Mouse (Mus musculus): ENCODE results near the gene Rpusd2. TPM values are rescaled to one million over a fixed set of nuclear protein-coding genes. Genes with fewer than 3 reads are reported as not detected.

Gene Rpusd2
- polyA plus RNA-seq (2014; fragmentation: Nextera tagmentation; extraction: Ambion mirVana): 8.3 and 8.9 TPM in 2 replicates

DNA sequence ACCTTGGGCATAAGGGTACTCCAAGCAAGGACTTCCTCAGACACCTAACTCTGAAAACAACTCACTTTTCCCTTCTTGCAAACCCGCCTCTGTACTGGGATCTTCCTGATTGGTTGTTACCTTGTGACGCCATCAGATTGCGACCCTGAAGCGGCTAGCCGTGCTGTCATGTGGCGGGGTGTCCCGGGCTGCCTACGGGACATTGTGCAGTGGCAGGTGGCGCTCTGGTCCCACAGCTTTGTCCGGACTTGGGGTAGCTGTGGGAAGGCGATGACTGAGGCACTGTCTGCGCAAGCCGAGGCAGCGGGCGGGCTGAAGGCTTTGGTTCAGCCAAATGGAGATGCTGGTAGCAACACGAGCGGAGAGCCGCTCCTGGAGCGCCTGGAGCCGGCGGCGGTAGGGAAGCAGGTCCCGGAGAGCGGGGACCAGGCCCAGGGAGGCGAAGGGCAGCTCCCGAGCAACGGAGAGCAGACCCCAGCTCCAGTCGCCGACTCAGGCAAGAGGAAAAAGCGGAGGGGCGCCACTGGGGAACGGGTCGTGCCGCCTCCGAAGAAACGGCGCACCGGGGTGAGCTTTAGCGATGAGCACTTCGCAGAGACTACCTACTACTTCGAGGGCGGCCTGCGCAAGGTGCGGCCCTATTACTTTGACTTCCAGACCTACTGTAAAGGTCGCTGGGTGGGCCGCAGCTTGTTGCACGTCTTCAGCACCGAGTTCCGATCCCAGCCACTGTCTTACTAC is at the start of gene Rpusd2:
TSS of gene Rpusd2 (plus strand) at position 135 of the 741 bp plus-strand sequence.
- Histone ChIP-seq H3K4me2 (ENCODE audit: low read depth, low read length, severe bottlenecking) (peak within 1 kb of the TSS; percentile 73), H3K4me3 (ENCODE audit: low read depth, low read length) (peak within 1 kb of the TSS; percentile 90), H3K27me3 (ENCODE audit: control insufficient read depth, insufficient read depth, low read length) (no peaks in the 10 kb centered on the region), H3K9me3 (ENCODE audit: control insufficient read depth, low read length) (no peaks in the 10 kb centered on the region), H3K4me1 (replicated peaks; ENCODE audit: control insufficient read depth, insufficient read depth, low read length) (0 out of 2 replicates have a peak, but pooled peaks cover 2% of the 10 kb centered on the region), H3K27ac (ENCODE audit: low read depth, low read length) (peak within 1 kb of the TSS; percentile 92), H3K9ac (ENCODE audit: low read length) (peak within 1 kb of the TSS; percentile 93), H3K36me3 (ENCODE audit: control insufficient read depth, insufficient read depth, low read length) (peaks cover 10% of the 10 kb centered on the region; the same call in 1 of the 2 replicates)
- ATAC-seq (replicated peaks; ENCODE audit: low FRiP score): peak; percentile 96
- DNase-seq (ENCODE audit: low spot score): peak; percentile 96
- under 1% methylated on average over 49 of the region's 49 CpGs for WGBS

DNA sequence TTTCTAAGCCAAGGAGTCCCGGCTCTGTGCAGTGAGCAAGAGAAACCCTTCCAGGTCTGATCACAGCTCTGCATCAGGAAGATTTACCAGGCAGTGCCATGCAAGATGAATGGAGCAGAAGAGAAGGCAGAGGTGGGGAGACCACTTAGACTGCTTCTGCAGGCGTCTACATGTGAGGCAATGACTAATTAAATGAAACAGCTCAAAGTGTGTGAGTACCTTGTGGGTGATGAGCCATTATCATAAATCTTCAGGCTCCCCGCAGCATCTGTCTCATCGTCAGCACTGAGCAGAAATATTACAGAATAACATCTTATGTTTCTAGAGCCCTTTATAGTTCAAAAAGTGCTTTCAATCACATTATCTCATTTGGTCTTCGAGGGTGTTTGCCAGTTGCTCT is 39.1 kb upstream of the Rpusd2 start:
- ATAC-seq (replicated peaks; ENCODE audit: low FRiP score) (no peak), DNase-seq (ENCODE audit: low spot score) (no peak)

DNA sequence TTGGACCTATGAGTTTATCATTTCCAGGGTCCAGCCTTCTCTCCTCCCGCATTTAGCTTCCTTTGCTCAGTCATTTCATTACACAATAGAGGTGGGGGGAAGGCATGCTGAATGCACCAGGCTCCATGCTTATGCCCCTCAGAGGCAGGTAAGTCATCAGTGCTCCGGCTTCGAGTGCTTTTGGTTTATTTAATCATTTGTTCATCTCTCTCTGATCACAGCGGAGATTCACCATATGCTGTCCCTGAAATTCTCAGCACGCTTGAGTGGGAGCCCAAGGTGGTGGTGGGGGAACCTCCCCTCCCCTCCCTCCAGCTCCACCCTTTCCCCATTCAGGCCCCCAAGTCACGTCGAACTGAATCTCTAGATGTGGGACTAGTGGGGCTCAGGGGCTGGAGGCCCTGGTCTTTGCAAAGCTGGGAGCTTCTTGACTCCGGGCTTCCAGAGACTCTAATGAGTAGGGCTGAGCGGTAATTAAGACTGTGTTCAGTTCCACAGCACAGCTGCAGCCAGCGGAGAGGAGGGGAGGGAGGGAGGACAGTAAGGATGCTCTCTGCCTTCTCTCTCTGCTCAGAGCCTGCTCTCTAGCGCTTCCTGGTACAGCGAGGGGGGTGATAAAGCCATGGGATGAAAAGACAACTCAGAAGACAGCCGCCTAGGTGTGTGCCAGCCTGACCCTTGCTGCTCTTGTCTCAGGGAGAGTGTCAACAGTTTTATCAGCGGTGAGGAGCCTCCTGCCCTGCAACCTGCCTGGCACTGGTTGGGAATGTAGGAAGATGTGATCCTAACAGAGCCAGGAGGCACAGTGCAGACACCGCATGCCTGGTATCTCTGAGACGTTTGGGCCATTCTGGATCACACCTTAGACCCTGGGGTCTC is 38.4 kb upstream of the Rpusd2 start:
- Histone ChIP-seq H3K9me3 (ENCODE audit: control insufficient read depth, low read length) (no peaks in the 10 kb centered on the region), H3K36me3 (ENCODE audit: control insufficient read depth, insufficient read depth, low read length) (no peaks in the 10 kb centered on the region), H3K27ac (ENCODE audit: low read depth, low read length) (no peak overlapping the region), H3K4me1 (replicated peaks; ENCODE audit: control insufficient read depth, insufficient read depth, low read length) (no peaks in the 10 kb centered on the region; the same call in 1 of the 2 replicates), H3K9ac (ENCODE audit: low read length) (no peak overlapping the region), H3K4me2 (ENCODE audit: low read depth, low read length, severe bottlenecking) (no peak overlapping the region), H3K27me3 (ENCODE audit: control insufficient read depth, insufficient read depth, low read length) (no peaks in the 10 kb centered on the region), H3K4me3 (ENCODE audit: low read depth, low read length) (no peak overlapping the region)
- no peak for DNase-seq (ENCODE audit: low spot score)
- 0 out of 2 replicates have a peak, but pooled peaks have one; percentile 12 for ATAC-seq (replicated peaks; ENCODE audit: low FRiP score)
- WGBS: 39% methylated on average over 16 of the region's 16 CpGs

More for the DNA sequence above, 39.1 kb upstream of the Rpusd2 start:
- Histone ChIP-seq H3K27me3 (ENCODE audit: control insufficient read depth, insufficient read depth, low read length) (no peaks in the 10 kb centered on the region), H3K27ac (ENCODE audit: low read depth, low read length) (no peak overlapping the region), H3K9ac (ENCODE audit: low read length) (no peak overlapping the region), H3K4me1 (replicated peaks; ENCODE audit: control insufficient read depth, insufficient read depth, low read length) (no peaks in the 10 kb centered on the region; the same call in 1 of the 2 replicates), H3K4me2 (ENCODE audit: low read depth, low read length, severe bottlenecking) (no peak overlapping the region), H3K4me3 (ENCODE audit: low read depth, low read length) (no peak overlapping the region), H3K36me3 (ENCODE audit: control insufficient read depth, insufficient read depth, low read length) (no peaks in the 10 kb centered on the region), H3K9me3 (ENCODE audit: control insufficient read depth, low read length) (no peaks in the 10 kb centered on the region)
- 71% methylated on average over 5 of the region's 5 CpGs for WGBS

DNA sequence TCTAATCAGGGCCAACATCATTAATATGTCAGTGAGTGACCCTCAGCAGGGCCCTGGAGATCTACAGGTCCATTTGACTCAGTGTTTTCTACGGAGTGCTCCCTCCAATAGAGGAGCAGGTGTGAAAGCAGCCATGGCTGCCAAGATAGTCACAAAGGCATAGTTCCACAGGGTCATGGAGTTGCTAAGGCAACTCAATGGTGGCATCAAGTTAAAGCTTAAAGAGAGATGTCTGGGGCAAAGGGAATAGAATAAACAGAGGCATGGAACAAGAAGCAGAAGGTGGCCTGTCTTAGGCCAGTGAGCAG is 37.8 kb upstream of the Rpusd2 start:
- no peaks in the 10 kb centered on the region for H3K9me3 ChIP-seq (ENCODE audit: control insufficient read depth, low read length)
- no peak overlapping the region for H3K9ac ChIP-seq (ENCODE audit: low read length)
- ATAC-seq (replicated peaks; ENCODE audit: low FRiP score) (no peak), DNase-seq (ENCODE audit: low spot score) (no peak)
- H3K27me3 ChIP-seq (ENCODE audit: control insufficient read depth, insufficient read depth, low read length): no peaks in the 10 kb centered on the region
- no peak overlapping the region for H3K27ac ChIP-seq (ENCODE audit: low read depth, low read length)
- no peaks in the 10 kb centered on the region; the same call in 1 of the 2 replicates for H3K4me1 ChIP-seq (replicated peaks; ENCODE audit: control insufficient read depth, insufficient read depth, low read length)
- 61% methylated on average over 1 of the region's 1 CpGs for WGBS
- no peak overlapping the region for H3K4me2 ChIP-seq (ENCODE audit: low read depth, low read length, severe bottlenecking)
- H3K4me3 ChIP-seq (ENCODE audit: low read depth, low read length): no peak overlapping the region
- H3K36me3 ChIP-seq (ENCODE audit: control insufficient read depth, insufficient read depth, low read length): no peaks in the 10 kb centered on the region

DNA sequence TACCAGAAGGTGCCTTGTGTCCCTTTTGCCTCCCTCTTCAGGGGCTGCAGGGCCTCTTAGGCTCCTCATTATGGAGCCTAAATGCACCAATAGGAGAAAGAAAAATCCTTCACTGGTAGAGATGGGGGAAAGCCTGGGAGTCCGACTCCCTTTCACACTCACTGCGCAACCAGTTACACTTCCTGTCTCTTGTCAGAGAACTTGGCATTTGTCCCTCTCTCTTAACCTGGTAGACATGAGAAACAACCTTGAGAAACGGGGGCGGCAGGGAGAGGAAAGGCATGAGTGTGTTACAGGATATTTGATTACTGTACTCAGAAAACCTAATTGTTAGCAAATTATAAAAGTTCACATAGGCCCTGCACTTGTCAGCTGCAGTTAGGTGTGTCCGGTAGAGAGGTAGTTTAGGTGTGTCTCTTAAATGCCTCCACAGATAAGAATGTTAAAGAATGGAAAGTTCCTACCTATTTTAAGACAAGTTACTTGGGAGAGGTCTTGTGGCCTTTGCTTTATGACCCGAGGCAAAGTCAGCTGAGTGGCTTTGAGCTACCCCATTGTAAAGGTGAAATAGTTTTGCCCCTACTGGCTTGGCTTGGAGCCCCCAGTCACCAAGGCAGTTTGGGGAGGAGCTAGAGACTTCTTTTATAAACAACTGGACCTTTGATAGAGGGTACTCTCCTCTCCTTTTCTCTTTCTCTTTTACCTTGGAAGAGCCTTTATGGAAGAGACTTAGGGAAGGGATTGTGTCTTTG is 36.3 kb upstream of the Rpusd2 start:
- no peak overlapping the region for H3K4me2 ChIP-seq (ENCODE audit: low read depth, low read length, severe bottlenecking)
- H3K9ac ChIP-seq (ENCODE audit: low read length): no peak overlapping the region
- H3K4me1 ChIP-seq (replicated peaks; ENCODE audit: control insufficient read depth, insufficient read depth, low read length): no peaks in the 10 kb centered on the region; the same call in 1 of the 2 replicates
- no peaks in the 10 kb centered on the region for H3K27me3 ChIP-seq (ENCODE audit: control insufficient read depth, insufficient read depth, low read length)
- no peak for DNase-seq (ENCODE audit: low spot score)
- no peak overlapping the region for H3K4me3 ChIP-seq (ENCODE audit: low read depth, low read length)
- no peaks in the 10 kb centered on the region for H3K36me3 ChIP-seq (ENCODE audit: control insufficient read depth, insufficient read depth, low read length)
- H3K27ac ChIP-seq (ENCODE audit: low read depth, low read length): no peak overlapping the region
- WGBS: 83% methylated on average over 6 of the region's 6 CpGs
- H3K9me3 ChIP-seq (ENCODE audit: control insufficient read depth, low read length): no peaks in the 10 kb centered on the region
- no peak for ATAC-seq (replicated peaks; ENCODE audit: low FRiP score)

DNA sequence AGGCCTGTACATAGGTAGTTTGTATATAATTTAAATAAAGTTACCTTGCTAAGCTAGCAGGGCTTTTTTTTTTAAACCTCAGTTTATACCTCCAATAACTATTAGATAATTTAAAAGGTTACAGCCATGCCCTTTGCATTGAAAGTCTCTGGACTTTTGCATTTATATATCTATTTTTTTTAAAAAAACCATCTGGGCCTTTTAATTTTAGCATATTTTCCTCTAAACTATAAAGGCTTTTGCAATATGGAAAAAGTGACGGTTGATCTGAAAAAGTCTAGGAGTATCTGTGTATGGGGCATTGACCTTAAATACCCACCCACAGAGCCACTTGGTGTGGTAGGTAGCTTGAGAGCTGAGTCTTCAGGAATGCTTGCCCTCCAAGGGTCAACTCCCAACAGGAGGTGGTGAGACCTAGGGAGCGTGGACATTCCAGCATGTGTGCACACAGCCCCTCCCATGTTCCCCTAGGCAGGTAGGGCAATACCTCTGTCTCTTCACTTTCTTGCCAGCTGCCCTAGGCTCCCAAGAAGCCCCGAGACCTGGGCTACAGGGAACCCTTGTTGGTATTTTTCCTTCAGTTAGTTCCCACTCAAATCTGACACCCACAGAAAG is 35.5 kb upstream of the Rpusd2 start:
- DNase-seq (ENCODE audit: low spot score) (no peak), ATAC-seq (replicated peaks; ENCODE audit: low FRiP score) (no peak)
- no peak overlapping the region for H3K9ac ChIP-seq (ENCODE audit: low read length)
- WGBS: 54% methylated on average over 3 of the region's 3 CpGs
- no peak overlapping the region for H3K4me2 ChIP-seq (ENCODE audit: low read depth, low read length, severe bottlenecking)
- H3K4me1 ChIP-seq (replicated peaks; ENCODE audit: control insufficient read depth, insufficient read depth, low read length): no peaks in the 10 kb centered on the region; the same call in 1 of the 2 replicates
- H3K9me3 ChIP-seq (ENCODE audit: control insufficient read depth, low read length): no peaks in the 10 kb centered on the region
- H3K27ac ChIP-seq (ENCODE audit: low read depth, low read length): no peak overlapping the region
- no peaks in the 10 kb centered on the region for H3K36me3 ChIP-seq (ENCODE audit: control insufficient read depth, insufficient read depth, low read length)
- no peaks in the 10 kb centered on the region for H3K27me3 ChIP-seq (ENCODE audit: control insufficient read depth, insufficient read depth, low read length)
- no peak overlapping the region for H3K4me3 ChIP-seq (ENCODE audit: low read depth, low read length)

DNA sequence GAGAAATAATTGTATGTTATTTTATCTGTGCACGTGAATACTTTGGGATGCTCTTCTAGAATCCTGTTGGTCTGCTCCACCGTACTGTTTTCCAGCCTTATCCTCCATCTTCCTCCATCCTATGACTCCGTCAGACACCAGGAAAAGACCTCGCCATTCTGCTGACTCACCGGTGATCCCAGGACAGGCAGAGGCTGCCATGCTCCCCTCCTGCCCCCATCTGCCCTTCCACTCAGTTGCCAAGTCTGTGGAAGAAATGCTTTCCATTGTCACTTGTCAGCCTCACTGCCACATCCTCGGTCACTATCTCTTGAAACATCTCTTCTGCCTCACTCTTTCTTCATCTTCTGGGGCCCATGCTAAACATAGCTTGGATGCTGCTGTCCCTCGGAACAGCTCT is 27.7 kb upstream of the Rpusd2 start:
- ATAC-seq (replicated peaks; ENCODE audit: low FRiP score) (no peak), DNase-seq (ENCODE audit: low spot score) (no peak)
- Histone ChIP-seq H3K9me3 (ENCODE audit: control insufficient read depth, low read length) (no peaks in the 10 kb centered on the region), H3K4me1 (replicated peaks; ENCODE audit: control insufficient read depth, insufficient read depth, low read length) (no peaks in the 10 kb centered on the region), H3K27me3 (ENCODE audit: control insufficient read depth, insufficient read depth, low read length) (no peaks in the 10 kb centered on the region), H3K27ac (ENCODE audit: low read depth, low read length) (no peak overlapping the region), H3K36me3 (ENCODE audit: control insufficient read depth, insufficient read depth, low read length) (no peaks in the 10 kb centered on the region), H3K4me2 (ENCODE audit: low read depth, low read length, severe bottlenecking) (no peak overlapping the region), H3K4me3 (ENCODE audit: low read depth, low read length) (no peak overlapping the region), H3K9ac (ENCODE audit: low read length) (no peak overlapping the region)
- 86% methylated on average over 7 of the region's 7 CpGs for WGBS

DNA sequence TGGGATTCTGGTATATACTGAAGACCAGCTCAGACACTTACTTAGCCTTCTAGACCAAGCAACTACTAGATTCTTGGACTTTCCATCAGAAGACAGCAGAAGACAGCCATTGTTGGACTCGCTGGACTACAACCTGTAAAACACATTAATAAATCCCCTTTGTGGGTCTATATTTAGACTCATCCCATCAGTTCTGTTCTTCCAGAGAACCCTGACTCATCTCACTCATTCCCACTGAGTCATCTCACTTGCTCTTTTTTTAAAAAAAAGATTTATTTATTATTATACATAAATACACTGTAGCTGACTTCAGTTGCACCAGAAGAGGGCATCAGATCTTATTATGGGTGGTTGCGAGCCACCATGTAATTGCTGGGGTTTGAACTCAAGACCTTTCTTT is 25.2 kb upstream of the Rpusd2 start:
- no peak overlapping the region for H3K27ac ChIP-seq (ENCODE audit: low read depth, low read length)
- no peaks in the 10 kb centered on the region for H3K27me3 ChIP-seq (ENCODE audit: control insufficient read depth, insufficient read depth, low read length)
- no peak overlapping the region for H3K9ac ChIP-seq (ENCODE audit: low read length)
- no peak overlapping the region for H3K4me2 ChIP-seq (ENCODE audit: low read depth, low read length, severe bottlenecking)
- H3K36me3 ChIP-seq (ENCODE audit: control insufficient read depth, insufficient read depth, low read length): no peaks in the 10 kb centered on the region
- ATAC-seq (replicated peaks; ENCODE audit: low FRiP score) (no peak), DNase-seq (ENCODE audit: low spot score) (no peak)
- no peaks in the 10 kb centered on the region for H3K4me1 ChIP-seq (replicated peaks; ENCODE audit: control insufficient read depth, insufficient read depth, low read length)
- 92% methylated on average over 2 of the region's 2 CpGs for WGBS
- H3K4me3 ChIP-seq (ENCODE audit: low read depth, low read length): no peak overlapping the region
- H3K9me3 ChIP-seq (ENCODE audit: control insufficient read depth, low read length): no peaks in the 10 kb centered on the region
